Mouse (Mus musculus): ENCODE measurements around the gene Olfr17.
"Not testable (repeated sequence)": the region's sequence is repeated elsewhere in the genome, so short reads cannot be mapped to it uniquely, and the experiment has no call there.

Gene Olfr17

DNA sequence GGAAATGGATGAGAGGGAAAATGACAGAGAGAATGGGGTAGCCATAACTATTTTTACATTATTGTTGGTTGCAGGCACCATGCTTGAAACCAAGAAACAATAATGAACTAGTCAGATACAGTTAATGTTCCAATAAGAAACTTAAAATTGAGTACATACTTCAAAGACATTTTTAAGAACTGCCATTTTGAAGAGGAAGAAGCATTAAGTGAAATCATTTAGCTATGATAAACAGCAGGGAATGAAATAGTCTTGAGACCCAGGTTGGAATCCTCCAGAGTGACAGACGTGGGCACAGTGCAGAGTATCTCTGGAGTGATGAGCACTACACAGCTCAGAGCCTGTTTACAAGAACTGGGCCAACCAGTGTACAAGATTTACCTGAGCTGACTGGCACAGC is at the start of gene Olfr17:
Gene Olfr17 (plus strand): TSS at position 301 of the 400 bp plus-strand sequence.
- DNase-seq (ENCODE audit: low spot score): no peak

DNA sequence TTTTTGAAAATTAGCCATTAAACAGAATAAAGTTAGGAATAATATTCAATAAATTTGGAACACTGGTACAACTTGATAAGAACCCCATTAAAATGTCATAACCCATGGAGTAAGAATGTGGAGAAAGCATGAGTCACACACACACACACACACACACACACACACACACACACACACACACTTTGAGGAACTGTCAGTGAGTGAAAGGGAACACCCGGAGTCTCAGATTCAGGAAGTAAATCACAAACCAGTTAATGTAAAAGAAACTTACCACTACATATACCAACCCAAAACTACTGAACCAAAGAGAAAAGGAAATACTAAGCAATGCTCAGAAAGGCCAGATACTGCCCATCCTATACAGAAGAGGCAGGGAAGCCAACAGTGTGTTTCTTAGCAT is 48.6 kb upstream of the Olfr17 start:
- no peak for DNase-seq (ENCODE audit: low spot score)

DNA sequence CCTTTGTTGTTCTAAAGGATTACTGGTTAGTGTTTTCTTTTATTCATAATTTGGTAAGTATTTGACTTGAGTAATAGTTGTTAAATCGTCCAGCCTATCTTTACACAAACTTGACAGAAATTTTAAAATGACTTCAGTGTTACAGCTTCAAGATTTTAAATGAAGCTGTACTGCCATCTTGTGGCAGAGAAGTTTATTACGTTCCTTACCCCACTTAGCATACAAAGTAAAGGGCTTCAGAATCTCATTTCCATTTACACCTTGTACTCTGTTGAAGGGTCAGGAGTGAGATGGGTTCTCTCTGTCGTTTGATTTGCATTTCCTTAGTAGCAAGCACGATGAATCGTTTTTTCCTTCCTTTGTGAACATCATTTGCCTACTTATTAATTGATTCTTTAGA is 47.2 kb upstream of the Olfr17 start:
- peak; percentile 81 for DNase-seq (ENCODE audit: low spot score)

DNA sequence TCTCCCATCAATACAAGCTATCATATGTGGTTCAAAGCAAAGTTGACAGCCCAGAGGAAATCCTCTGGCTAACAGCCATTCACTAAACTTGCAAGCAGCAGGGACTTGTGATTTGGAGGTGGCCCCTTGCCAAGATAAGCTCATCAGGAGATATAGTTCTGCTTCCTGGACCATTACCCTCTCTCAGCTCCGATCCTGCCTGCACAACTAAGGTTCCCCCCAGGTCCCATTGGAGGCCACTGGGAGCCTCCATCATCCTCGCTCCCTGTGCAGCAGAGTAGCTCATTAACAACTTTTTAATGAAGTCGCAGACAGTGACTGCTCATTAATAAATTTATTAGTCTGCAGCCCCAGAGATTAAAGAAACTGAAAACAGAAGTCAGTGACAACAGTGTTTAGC is 45.4 kb upstream of the Olfr17 start:
- DNase-seq (ENCODE audit: low spot score): no peak

DNA sequence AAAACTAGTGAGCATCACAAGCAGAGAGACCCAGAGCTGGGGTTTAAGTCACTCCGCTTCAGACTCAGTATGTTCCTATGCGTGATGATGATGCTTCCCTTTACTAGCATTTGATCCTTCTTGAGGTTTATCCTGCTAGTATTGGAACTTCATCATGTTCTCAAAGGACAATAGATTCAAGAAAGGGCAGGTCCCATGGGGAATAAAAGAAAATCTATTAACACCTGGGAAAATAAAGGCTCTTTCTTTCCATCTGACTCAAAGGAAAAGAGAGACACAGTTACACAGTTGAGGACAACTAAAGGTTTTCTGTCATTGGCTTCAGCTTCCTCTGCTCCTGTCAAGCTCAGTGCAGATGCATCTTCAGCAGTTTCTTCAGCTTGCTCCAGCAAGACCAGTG is 22.3 kb upstream of the Olfr17 start, which contains the start of gene Olfr714:
Gene Olfr714 (plus strand): TSS at position 301 of the 400 bp plus-strand sequence.
- no peak for DNase-seq (ENCODE audit: low spot score)

DNA sequence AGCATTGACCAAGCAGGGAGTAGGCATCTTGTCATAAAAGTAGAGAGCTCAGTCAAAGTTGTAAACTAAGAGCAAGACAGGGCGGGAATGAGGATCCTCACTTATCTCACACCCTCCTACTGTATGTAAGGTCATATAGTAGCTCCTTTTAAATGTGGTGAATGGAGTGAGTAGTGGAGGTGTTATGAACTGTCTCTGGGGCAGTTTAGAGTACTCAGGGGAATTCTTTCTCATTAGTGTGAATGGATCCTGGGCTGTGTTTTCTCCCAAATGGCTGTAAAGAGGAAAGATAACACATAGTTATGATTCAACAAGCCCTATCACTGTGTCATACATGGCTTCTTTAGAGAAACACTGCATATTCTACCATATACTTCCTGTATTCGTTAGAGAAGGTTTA is 17.2 kb downstream of the Olfr17 start, which contains the start of gene Olfr715b:
Gene Olfr715b (minus strand): TSS at position 101 of the 400 bp plus-strand sequence.
- DNase-seq (ENCODE audit: low spot score): not testable (repeated sequence)

DNA sequence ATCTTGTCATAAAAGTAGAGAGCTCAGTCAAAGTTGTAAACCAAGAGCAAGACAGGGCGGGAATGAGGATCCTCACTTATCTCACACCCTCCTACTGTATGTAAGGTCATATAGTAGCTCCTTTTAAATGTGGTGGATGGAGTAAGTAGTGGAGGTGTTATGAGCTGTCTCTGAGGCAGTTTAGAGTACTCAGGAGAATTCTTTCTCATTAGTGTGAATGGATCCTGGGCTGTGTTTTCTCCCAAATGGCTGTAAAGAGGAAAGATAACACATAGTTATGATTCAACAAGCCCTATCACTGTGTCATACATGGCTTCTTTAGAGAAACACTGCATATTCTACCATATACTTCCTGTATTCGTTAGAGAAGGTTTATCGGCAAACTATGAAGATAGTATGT is 38.0 kb downstream of the Olfr17 start, which contains the start of gene Olfr715:
Gene Olfr715 (minus strand): TSS at position 101 of the 400 bp plus-strand sequence.
- DNase-seq (ENCODE audit: low spot score): not testable (repeated sequence)

DNA sequence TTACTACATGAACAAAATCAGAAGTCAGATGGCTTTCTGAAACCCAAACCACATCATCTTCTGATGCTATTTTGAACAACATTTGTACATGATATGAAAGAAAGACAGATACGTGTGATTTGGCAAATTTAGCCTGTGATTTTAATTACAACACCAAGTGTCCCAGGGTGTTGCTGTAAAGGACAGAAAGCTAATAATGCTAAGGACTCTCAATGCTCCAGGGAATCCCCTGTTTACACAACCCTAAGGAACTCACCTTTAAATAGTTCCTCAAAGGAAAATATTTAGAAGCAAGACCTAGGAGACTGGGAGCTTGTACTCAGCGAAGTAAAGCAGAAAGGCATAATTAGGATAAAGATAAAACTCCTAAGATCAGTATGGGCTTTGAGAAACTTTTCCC is 45.0 kb downstream of the Olfr17 start, which contains the start of gene Olfr716:
Gene Olfr716 (plus strand): TSS at position 301 of the 400 bp plus-strand sequence.
- not testable (repeated sequence) for DNase-seq (ENCODE audit: low spot score)

All from embryo, embryonic 10.5 days (tissue).